Mouse (Mus musculus) small intestine, adult 2 months (tissue): ENCODE data around the gene Mettl21c. TPM values are rescaled to one million over a fixed set of nuclear protein-coding genes. Genes with fewer than 3 reads are reported as not detected.

Experiments
- H3K27ac ChIP-seq: fragments of 200-500 bp; 2 replicates; pipeline ENCODE4 v1.5.1; 2012; ENCODE audit warnings: low read depth, low read length, control low read depth, inconsistent platforms; ENCODE audit not compliant: insufficient read depth
- H3K27me3 ChIP-seq: fragments of 200-500 bp; 2 replicates; pipeline ENCODE4 v1.6.1; 2012; ENCODE audit warnings: mild to moderate bottlenecking, moderate library complexity, low read length, inconsistent platforms; ENCODE audit not compliant: control insufficient read depth, insufficient read depth
- H3K36me3 ChIP-seq: fragments of 200-500 bp; 2 replicates; pipeline ENCODE4 v1.6.1; 2012; ENCODE audit warnings: mild to moderate bottlenecking, low read length, control low read depth, inconsistent platforms; ENCODE audit not compliant: control insufficient read depth, insufficient read depth
- H3K4me1 ChIP-seq: fragments of 200-500 bp; 2 replicates; pipeline ENCODE4 v1.6.1; 2012; ENCODE audit warnings: low read length, inconsistent platforms, mixed read lengths; ENCODE audit not compliant: control insufficient read depth, insufficient read depth, insufficient read length
- H3K4me3 ChIP-seq: fragments of 200-500 bp; 2 replicates; pipeline ENCODE4 v1.5.1; 2012; ENCODE audit warnings: low read depth, mild to moderate bottlenecking, control low read depth, inconsistent platforms, low read length, moderate library complexity
- CTCF ChIP-seq: fragments of 200-500 bp; IDR thresholded peaks from 2 replicates; pipeline ENCODE4 v1.5.1; 2012; ENCODE audit warnings: low read depth, mild to moderate bottlenecking, control low read depth, inconsistent platforms, low read length, moderate library complexity, mixed read lengths; ENCODE audit not compliant: insufficient replicate concordance, insufficient read length; ENCODE audit errors: extremely low read depth
- POLR2A ChIP-seq: fragments of 200-500 bp; IDR thresholded peaks from 2 replicates; pipeline ENCODE4 v1.6.1; 2012; ENCODE audit warnings: low read depth, mild to moderate bottlenecking, control low read depth, inconsistent platforms, low read length, moderate library complexity
- WGBS: fragments of 180-500 bp; shearing (Covaris S2); methylation state at CpG from one replicate; pipeline ENCODE4 v1.1.7; 2018; 5-methylcytosine and 5-hydroxymethylcytosine counted together
- polyA plus RNA-seq: library from polyadenylated mRNA; depleted of rRNA; stranded (reverse); fragments of >200 nt; gene quantifications from 2 replicates; pipeline ENCODE4 v1.2.3, GENCODE M21; 2012

Mettl21c gene
- polyA plus RNA-seq, 1 experiment, result not detected

DNA sequence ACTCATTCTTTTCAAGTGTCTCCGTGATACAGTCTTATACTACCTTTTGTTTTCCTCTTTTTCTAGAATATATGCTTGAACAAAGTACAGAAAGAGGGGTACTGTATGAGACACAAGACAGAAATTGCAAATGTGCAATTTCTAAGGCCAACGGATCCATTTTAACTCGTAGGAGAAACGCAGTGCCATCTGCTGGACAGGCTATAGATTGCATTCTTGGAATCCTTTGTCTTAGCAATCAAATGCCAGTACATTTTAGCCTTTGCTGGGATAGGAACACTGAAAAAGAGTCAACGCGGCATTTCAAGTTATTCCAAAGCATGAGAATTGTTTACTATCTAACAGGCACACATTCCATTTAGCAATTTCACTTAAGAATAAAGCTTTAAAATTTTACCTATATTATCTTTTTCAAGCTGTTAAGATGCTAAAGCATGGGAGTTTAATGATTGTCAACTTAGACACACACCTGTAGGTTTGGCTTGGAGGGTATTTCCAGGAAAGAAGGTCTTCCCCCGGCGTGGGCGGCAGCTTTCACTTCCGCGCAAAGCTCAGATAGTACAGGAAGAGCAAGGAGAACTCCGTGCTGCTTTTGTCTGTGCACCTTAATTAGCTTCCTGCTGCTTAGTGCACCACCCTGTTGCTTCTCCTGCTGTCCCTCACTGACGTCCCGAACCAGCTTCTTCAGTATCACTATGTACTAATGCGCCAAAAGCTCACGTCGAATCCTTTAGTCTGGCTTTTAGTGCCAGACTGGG, 22.1 kb upstream of the Mettl21c start:
- H3K36me3 ChIP-seq, result no peaks in the 10 kb centered on the region
- no peaks in the 10 kb centered on the region for H3K27me3 ChIP-seq
- H3K27ac ChIP-seq, result no peak overlapping the region
- H3K4me3 ChIP-seq, result peak overlapping the region; percentile 49
- WGBS, result under 1% methylated on average over 17 of the region's 17 CpGs
- TF ChIP-seq POLR2A, result no peak
- 0 out of 2 replicates have a peak, but pooled peaks have one; percentile 4 for TF ChIP-seq CTCF
- H3K4me1 ChIP-seq, result no peaks in the 10 kb centered on the region

DNA sequence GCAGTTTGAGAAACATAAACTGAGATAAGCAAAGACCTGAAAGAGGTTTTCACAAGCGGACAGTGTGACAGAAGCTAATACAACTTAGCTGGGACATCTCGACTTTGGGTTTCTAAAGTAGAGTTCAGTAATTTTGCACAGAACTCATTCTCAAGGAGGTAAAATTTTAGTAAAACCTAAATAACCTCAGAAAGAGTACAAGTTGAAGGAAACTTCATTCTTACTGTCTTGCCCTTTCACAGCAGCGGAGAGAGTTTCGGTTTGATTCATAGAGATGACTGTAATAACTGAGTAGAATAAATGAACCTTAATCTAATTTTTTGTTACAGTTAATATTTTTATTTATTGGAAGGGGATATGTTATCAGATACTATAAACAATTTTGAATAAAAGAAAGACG, 13.1 kb upstream of the Mettl21c start:
- Histone ChIP-seq H3K27me3 (no peaks in the 10 kb centered on the region), H3K36me3 (no peaks in the 10 kb centered on the region), H3K27ac (no peak overlapping the region), H3K4me1 (no peaks in the 10 kb centered on the region), H3K4me3 (no peak overlapping the region)
- 88% methylated on average over 5 of the region's 5 CpGs for WGBS
- no peak for TF ChIP-seq POLR2A
- TF ChIP-seq CTCF, result no peak

DNA sequence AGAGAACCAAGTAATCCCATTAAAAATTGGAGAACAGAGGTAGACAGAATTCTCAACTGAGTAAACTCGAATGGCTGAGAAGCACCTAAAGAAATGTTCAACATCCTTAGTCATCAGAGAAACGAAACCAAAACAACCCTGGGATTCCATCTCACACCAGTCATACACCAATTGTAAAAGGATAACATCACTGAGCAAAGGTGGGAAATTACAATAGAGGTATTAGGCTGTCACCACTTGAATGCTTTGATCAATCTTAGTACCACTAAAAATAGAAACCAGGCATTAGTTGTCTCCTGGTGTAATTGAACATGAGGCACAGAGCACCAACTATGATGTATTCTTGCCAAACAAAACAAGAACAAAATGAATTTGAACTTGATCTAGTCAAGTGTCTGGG, 12.4 kb upstream of the Mettl21c start:
- Histone ChIP-seq H3K27me3 (no peaks in the 10 kb centered on the region), H3K4me3 (no peak overlapping the region), H3K27ac (no peak overlapping the region), H3K36me3 (no peaks in the 10 kb centered on the region), H3K4me1 (no peaks in the 10 kb centered on the region)
- WGBS, result 65% methylated on average over 2 of the region's 2 CpGs
- TF ChIP-seq CTCF (no peak), POLR2A (no peak)

DNA sequence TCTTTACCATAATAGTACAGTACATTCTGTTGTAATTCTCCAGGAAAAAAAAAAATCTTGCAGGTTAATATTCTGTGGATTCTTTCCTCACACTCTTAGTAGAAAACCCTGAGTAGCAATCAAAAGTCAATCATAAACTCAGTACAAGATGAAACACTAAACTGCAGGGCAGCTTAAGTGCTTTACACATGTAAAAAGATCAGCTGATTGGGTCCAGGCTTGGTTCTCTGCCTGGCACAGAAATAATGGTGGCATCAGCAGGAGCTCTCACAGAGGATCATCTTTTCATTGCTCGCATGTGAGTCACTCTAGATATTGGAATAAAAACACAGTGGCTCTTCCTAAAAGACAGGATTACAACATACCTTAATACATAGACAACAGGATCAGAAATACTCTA, 7.8 kb upstream of the Mettl21c start:
- Histone ChIP-seq H3K4me1 (no peaks in the 10 kb centered on the region), H3K27me3 (no peaks in the 10 kb centered on the region; the same call in 1 of the 2 replicates), H3K27ac (no peak overlapping the region), H3K4me3 (no peak overlapping the region), H3K36me3 (no peaks in the 10 kb centered on the region)
- TF ChIP-seq POLR2A (no peak), CTCF (no peak)
- WGBS, result 96% methylated on average over 1 of the region's 1 CpGs

DNA sequence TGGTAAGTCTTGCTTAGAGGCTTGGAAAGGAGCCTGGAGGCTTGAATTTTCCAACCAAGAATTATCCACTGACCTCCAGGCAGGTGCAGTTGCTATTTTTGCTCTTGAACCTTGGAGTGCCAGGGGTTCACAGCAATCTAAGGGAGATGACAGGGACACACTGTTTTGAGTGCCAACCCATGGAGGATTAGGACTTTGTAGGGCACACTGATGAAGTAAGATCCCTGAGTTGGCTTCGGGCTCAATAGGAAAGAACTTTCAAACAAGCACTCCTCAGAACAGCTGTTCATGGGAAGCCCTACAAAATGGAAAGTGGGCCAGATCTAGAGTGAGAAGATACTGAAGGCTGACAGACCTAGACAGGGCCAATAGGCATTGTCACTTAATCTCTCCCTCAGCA, 2.8 kb upstream of the Mettl21c start:
- H3K27me3 ChIP-seq, result no peaks in the 10 kb centered on the region; the same call in 1 of the 2 replicates
- no peaks in the 10 kb centered on the region for H3K4me1 ChIP-seq
- TF ChIP-seq CTCF, result no peak
- no peak for TF ChIP-seq POLR2A
- WGBS, result 89% methylated on average over 1 of the region's 1 CpGs
- no peak overlapping the region for H3K27ac ChIP-seq
- no peak overlapping the region for H3K4me3 ChIP-seq
- H3K36me3 ChIP-seq, result no peaks in the 10 kb centered on the region

DNA sequence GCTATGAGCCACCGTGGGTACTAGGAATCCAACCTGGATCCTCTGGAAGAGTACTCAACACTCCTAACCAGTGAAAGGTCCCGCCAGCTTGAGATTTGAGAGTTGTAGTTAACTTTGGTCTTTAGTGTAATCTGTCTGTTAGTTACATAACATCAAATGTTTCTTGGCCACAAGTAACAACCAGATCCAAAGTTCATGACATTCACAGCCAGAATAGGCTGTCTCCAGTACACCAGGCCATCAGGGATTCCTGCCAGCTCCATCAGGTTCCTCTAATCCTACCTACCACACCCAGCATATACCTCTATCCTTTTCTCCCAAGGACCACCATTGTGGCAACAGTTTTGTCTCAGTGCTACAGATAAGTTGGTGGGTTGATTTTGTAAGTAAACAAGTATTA, 4.3 kb downstream of the Mettl21c start:
- Histone ChIP-seq H3K27me3 (no peaks in the 10 kb centered on the region), H3K4me1 (no peaks in the 10 kb centered on the region), H3K4me3 (no peak overlapping the region), H3K27ac (no peak overlapping the region), H3K36me3 (no peaks in the 10 kb centered on the region)
- no peak for TF ChIP-seq POLR2A
- TF ChIP-seq CTCF, result no peak
- 80% methylated on average over 2 of the region's 2 CpGs for WGBS

DNA sequence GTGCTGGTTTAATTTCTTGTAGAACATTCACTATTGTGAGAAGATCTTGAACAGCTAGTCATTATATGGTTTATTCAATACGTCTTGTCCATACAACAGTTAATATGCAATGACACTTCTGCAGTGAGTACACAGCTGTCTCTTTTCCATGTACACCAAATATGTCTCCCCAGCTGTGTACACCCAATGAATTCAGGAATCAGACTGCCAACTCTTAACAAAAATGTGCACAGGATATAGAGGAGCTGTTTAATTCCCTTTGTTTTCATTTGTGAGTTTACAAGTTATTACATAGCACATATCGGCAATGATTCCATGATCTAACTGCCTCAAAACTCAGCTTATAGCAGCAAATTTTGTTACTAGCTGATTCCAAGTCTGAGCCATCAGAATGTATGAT, 15.3 kb downstream of the Mettl21c start:
- no peak overlapping the region for H3K4me3 ChIP-seq
- H3K4me1 ChIP-seq, result no peaks in the 10 kb centered on the region
- 91% methylated on average over 2 of the region's 2 CpGs for WGBS
- H3K27ac ChIP-seq, result no peak overlapping the region
- TF ChIP-seq CTCF (no peak), POLR2A (no peak)
- peaks cover 19% of the 10 kb centered on the region for H3K36me3 ChIP-seq
- H3K27me3 ChIP-seq, result no peaks in the 10 kb centered on the region
